Mouse (Mus musculus) 3134 (cell line): ENCODE data around the gene Pmf1.

Experiments
- DNase-seq: peaks from one replicate; pipeline ENCODE4 v3.0.0-alpha.2; 2011; ENCODE audit warnings: low spot score; ENCODE audit not compliant: insufficient read length; ENCODE audit errors: extremely low read depth

Pmf1 gene

GRCm38 (mm10) chr3:88409741-88410644 is at the start of gene Pmf1:
Gene Pmf1 (minus strand): TSS chr3:88410331.
- peak; percentile 99 for DNase-seq

GRCm38 (mm10) chr3:88458778-88459219 is 48.7 kb upstream of the Pmf1 start:
- no peak for DNase-seq

DNA sequence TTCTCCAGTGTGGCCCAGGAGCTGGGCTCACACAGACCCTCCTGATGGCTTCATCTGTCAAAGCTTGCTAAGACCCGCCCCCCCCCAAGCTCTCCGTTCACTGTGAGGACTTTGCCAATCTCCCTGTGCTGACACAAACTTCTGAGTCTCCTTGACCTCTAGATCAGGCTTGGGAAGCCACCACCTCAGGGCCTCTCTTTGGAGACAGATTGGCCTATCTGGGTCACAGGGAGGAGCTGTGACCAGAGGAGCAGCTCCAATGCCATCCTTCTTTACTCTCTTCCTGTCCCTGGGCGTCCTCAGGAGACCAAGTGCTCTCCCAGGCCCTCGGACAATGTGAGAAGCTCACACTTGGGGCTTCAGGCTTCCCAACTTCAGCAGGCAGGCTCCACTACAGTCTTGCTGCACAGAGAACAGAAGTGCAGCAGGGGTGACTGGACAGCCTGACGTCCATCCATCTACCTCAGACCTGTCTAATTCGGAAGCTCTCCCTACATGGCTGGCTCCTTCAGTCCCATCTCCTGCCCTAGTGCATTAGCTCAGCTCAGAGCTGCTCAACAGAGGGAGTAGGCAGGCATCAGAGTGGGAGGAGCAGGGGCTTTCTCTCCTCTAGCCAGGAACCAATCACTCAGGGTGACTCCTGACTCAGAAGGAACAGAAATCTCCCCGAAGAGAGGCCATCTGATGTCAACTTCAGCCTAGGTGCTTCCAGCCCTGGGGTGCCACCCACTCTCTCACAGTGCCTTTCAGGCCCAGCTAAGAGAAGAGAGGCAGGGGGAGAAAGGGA is 46.8 kb upstream of the Pmf1 start:
- DNase-seq: no peak

DNA sequence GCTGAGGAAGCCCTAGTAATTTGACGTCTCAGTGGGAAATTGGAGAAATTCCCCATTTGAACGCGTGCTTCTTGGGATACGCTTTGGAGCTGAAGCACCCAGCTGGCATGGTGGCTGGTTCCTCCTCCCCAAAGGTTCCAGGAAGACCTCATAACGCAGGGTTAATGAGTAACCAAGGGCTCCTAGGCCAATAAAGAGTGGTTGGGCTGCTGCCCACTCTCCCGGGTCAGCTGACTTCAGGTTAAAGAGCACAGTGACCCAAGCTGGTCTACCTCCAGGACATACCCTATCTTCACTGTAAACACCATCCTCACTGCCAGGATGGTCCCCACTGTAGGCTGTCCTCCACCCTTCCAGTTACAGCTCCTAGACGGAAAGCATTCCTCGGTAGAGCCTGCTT is 46.2 kb upstream of the Pmf1 start:
- no peak for DNase-seq

DNA sequence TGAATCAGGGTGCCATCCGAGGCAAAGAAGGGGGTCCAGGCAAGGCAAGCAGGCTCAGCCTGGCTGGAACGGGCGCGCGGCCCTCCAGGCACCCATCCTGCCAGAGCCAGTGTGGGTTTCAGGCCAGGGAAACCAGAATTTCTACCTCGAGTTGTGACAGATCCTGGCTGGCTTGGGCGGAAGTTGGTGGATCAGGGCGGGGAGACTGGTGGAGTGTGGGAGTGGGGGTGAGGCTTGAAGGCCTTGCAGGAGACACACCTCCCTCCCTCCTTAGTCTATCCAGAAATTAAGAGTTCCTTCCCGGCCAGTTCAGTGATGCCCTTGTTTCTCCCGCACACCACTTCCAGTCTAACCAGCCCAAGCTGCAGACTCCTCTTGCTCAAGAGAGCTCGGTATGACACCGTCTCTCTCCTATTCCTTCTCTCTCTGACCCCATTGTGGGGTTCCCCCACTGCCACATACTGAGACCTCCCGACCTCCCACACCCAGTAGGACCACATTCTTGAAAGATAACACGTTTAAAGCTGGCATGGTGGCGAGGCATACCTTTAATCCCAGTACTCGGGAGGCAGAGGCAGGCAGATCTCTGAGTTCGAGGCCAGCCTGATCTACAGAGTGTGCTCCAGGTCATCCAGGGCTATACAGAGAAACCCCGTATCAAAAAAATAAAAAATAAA is 45.6 kb upstream of the Pmf1 start:
- DNase-seq: no peak

GRCm38 (mm10) chr3:88454762-88455587 is 44.8 kb upstream of the Pmf1 start:
- DNase-seq: no peak

DNA sequence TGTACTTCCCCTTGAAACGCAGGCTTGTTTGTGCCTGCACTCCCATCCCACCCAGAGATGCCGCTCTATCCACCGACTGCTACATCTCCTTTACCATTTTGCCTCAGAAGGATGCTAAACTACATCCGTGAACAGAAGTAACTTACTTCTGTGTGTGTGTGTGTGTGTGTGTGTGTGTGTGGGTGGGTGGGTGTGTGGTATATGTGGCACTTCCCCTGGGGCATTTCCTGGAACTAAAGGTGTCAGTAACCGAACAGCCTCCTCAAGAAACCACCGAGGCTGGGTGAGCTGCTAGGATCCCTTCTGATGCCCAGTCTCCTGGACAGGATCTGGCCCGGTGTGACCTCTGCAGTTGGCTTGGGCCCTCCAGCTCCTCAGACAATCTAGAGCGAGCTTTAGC is 43.9 kb upstream of the Pmf1 start:
- no peak for DNase-seq

DNA sequence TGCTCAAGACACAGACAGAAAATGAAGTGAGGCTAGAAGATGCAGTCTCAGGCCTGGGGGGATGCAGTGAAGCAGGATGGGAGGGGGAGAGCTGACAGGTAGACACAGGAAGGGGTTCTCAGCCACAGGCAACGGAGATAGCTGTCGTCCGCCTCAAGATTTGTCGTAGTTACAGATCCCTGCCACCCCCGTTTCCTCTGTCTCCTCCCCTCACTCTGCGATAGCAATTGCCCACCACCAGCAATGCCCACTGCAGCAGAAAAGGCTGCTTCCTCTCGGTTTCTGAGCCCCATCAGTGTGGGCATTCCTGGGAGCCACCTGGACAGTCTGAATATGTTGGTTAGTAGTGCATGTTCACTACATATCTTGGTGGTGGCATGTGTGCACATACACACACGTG is 43.2 kb upstream of the Pmf1 start:
- no peak for DNase-seq

GRCm38 (mm10) chr3:88452716-88453115 is 42.6 kb upstream of the Pmf1 start:
- DNase-seq: no peak

- DNase-seq: no peak
Observed at GRCm38 (mm10) chr3:88452246-88452645, 42.1 kb upstream of the Pmf1 start.

DNA sequence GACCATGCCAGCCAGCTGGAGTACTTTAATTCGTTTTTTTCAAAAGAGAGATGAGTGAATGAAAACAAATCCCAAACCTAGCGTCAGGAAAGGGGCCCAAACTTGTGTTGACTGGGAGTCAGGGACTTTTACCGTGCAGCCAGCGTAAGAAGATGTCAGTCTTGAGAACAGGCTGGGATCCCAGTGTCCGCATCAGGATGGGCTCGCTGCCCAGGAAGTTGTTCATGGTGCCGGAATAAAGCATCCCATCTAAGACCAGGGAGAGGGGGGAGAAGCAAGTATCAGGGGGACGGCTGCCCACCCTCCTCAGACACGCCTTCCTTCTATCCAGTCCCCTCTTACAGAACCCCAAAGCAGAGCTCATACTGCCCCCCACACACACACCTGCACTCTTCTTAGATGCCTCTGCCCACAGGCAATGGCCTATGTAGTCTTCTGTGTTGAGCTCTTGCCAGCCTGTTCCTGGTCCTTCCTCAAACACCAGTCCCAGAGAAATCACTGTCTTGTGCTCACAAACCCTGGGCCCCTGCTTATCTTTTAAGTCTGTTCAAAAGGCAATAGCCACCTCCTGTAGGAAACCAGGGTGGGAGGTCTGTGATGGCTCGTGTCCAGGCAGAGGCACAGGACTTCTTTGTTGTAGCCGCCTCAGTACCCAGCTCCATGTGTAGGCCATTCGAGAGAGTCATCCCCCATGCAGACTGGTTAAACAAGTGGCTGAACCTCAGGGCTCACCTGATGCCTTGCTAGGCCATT is 40.4 kb upstream of the Pmf1 start:
- DNase-seq: no peak

DNA sequence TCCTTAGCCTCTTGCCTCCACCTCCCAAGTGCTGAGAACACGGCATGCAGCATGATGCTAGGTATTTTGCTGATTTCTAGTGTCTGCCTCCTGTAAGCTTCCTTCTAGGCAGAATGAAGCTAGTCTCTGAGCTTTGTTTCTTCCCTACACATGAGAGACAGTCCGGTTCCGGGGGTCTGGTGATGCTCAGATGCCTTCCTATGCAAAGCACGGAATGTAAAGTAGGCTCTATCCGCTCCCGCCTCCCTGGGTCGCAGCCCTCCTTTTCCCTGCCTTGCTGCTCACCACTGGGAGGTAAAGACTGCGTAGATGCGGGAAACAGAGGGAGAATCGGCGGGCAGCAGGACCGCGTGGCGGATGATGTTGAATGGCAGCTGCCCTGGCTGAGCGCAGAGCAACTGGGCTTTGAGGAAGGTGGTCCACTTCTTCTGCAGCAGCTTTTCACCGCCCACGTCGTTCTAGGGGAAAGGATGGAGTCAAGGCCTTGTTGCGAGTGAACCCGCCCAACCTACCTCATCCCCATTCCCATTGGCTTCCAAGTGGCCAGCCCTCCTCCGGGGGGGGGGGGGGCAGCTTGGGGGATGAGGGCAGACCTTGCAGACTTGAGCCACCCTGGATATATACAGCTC is 39.4 kb upstream of the Pmf1 start:
- DNase-seq: no peak

- no peak for DNase-seq
Observed at GRCm38 (mm10) chr3:88448443-88448842, 38.3 kb upstream of the Pmf1 start.

- DNase-seq: no peak
Observed at GRCm38 (mm10) chr3:88447676-88448183, 37.6 kb upstream of the Pmf1 start.

GRCm38 (mm10) chr3:88446471-88447123 is 36.5 kb upstream of the Pmf1 start:
- DNase-seq: no peak

- DNase-seq: no peak
Observed at GRCm38 (mm10) chr3:88442888-88443287, 32.8 kb upstream of the Pmf1 start.

- DNase-seq: no peak
Observed at GRCm38 (mm10) chr3:88442488-88442887, 32.4 kb upstream of the Pmf1 start.
